Mouse (Mus musculus) brain, embryonic 14.5 days (tissue): Measurements from ENCODE around the gene Foxo4.

Experiments
- CTCF ChIP-seq: fragments of 200-500 bp; IDR thresholded peaks from 2 replicates; pipeline ENCODE4 v1.5.1; 2012; ENCODE audit warnings: inconsistent platforms, mild to moderate bottlenecking, moderate library complexity, borderline replicate concordance; ENCODE audit not compliant: insufficient read depth, insufficient read length; ENCODE audit errors: extremely low read depth
- POLR2A ChIP-seq: fragments of 200-500 bp; IDR thresholded peaks from 2 replicates; pipeline ENCODE4 v1.6.1; 2012; ENCODE audit warnings: mild to moderate bottlenecking, inconsistent platforms, borderline replicate concordance; ENCODE audit not compliant: poor library complexity, insufficient read depth, insufficient read length, severe bottlenecking; ENCODE audit errors: extremely low read depth

DNA sequence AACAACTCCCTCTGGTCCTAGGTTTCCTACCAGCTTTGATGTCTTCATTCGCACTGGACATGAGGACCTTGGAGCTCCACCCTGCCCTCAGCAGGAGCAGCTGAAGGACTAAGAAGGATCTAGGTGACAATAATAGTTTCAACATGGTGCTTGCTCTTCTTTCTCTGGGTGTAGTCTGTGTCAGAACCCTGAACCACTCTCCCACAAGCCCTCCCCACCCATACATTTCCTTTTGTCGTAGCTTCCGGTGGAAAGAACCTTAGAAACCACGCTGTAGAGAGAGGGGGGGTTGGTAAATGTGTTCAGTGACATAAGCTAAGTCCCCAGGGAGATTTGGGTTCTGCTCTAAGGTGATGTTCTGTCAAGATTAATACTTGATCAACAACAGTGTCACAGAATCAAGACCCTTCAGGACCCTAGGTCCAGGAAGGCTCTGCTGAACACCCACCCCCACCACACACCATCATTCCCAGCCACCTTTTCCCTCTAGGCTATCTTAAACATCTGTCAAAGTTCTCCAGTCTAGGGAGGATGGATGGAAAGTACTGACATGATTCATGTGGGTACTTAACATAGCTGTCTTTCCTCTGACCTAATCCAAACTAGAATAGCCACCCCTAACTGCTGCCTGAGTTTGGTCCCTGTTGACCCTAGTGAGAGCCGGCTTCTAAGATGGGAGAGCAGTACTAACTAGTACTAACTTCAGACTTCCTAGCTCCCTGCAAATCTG lies 13.9 kb downstream of the Foxo4 start, which contains the start of gene Il2rg:
- TF ChIP-seq POLR2A (no peak), CTCF (no peak)
